Mouse (Mus musculus) embryonic facial prominence, embryonic 13.5 days (tissue): ENCODE data around the gene Mst1r. TPM values are rescaled to one million over a fixed set of nuclear protein-coding genes. Genes with fewer than 3 reads are reported as not detected.

Source experiments
- ATAC-seq: fragments of 200-750 bp; cut with Nextera tagmentation; 2 replicates; pipeline ENCODE4 v1.8.0; 2017; ENCODE audit warnings: low read depth; ENCODE audit not compliant: insufficient number of reproducible peaks, insufficient read depth, low FRiP score, low TSS enrichment
- H3K27ac ChIP-seq: fragments of 300-500 bp; sonication (generic); 2 replicates; pipeline ENCODE4 v1.5.1; 2015; ENCODE audit warnings: moderate library complexity, mild to moderate bottlenecking, inconsistent platforms
- H3K27me3 ChIP-seq: fragments of 300-500 bp; sonication (generic); 2 replicates; pipeline ENCODE4 v1.6.1; 2015; ENCODE audit warnings: mild to moderate bottlenecking, inconsistent platforms
- H3K36me3 ChIP-seq: fragments of 300-500 bp; sonication (generic); 2 replicates; pipeline ENCODE4 v1.6.1; 2015; ENCODE audit warnings: mild to moderate bottlenecking, inconsistent platforms
- H3K4me1 ChIP-seq: fragments of 300-500 bp; sonication (generic); 2 replicates; pipeline ENCODE4 v1.6.1; 2015; ENCODE audit warnings: inconsistent platforms
- H3K4me2 ChIP-seq: fragments of 300-500 bp; sonication (generic); 2 replicates; pipeline ENCODE4 v1.6.1; 2015; ENCODE audit warnings: moderate library complexity, mild to moderate bottlenecking, inconsistent platforms
- H3K4me3 ChIP-seq: fragments of 300-500 bp; sonication (generic); 2 replicates; pipeline ENCODE4 v1.5.1; 2015; ENCODE audit warnings: mild to moderate bottlenecking, inconsistent platforms
- H3K9ac ChIP-seq: fragments of 300-500 bp; sonication (generic); 2 replicates; pipeline ENCODE4 v1.6.1; 2015; ENCODE audit warnings: mild to moderate bottlenecking, inconsistent platforms
- H3K9me3 ChIP-seq: fragments of 300-500 bp; sonication (generic); 2 replicates; pipeline ENCODE4 v1.6.1; 2016; ENCODE audit warnings: inconsistent platforms
- WGBS: fragments of 180-500 bp; shearing (Covaris S2); methylation state at CpG from one replicate; pipeline ENCODE4 v1.1.7; 2015; ENCODE audit warnings: mixed read lengths; 5-methylcytosine and 5-hydroxymethylcytosine counted together
- polyA plus RNA-seq: library from polyadenylated mRNA; unstranded; fragments of >200 nt; fragmentation: Nextera tagmentation; extraction: Ambion mirVana; gene quantifications from 2 replicates; pipeline ENCODE4 v1.2.1, GENCODE M21; 2015

Gene Mst1r
- polyA plus RNA-seq, 1 experiment from 2014 or later: 5.1 TPM

DNA sequence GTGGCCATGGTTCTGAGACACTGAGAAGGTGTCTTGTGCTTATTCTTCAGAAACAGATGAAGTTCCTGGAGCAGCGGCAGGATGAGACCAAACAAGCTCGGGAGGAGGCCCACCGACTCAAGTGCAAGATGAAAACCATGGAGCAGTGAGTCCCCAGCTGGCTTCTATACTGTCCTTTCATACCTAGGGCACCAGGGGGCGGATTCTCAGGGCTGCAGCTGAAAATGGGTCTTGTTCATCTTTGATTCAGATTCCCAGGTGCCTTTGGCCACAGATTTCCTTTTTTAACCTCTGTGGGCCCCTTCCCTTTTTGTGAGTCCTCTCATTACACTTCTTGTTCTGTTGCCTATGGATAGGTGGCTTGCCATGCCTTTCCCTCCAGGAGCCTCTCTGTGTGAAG lies 54.3 kb downstream of the Mst1r start:
- Histone ChIP-seq H3K4me1 (no peaks in the 10 kb centered on the region), H3K9me3 (no peaks in the 10 kb centered on the region), H3K27me3 (no peaks in the 10 kb centered on the region), H3K4me2 (no peak overlapping the region), H3K27ac (no peak overlapping the region), H3K9ac (0 out of 2 replicates have a peak overlapping the region, but pooled peaks have one; percentile 17), H3K4me3 (no peak overlapping the region), H3K36me3 (peaks cover 64% of the 10 kb centered on the region)
- no peak for ATAC-seq
- 71% methylated on average over 4 of the region's 4 CpGs for WGBS

GRCm38 (mm10) chr9:107961351-107961762 lies 54.7 kb downstream of the Mst1r start:
- Histone ChIP-seq H3K4me3 (no peak overlapping the region), H3K36me3 (peaks cover 62% of the 10 kb centered on the region), H3K9ac (0 out of 2 replicates have a peak overlapping the region, but pooled peaks have one; percentile 17), H3K9me3 (no peaks in the 10 kb centered on the region), H3K4me1 (no peaks in the 10 kb centered on the region), H3K27me3 (no peaks in the 10 kb centered on the region), H3K4me2 (no peak overlapping the region), H3K27ac (no peak overlapping the region)
- 90% methylated on average over 10 of the region's 10 CpGs for WGBS
- ATAC-seq: no peak

DNA sequence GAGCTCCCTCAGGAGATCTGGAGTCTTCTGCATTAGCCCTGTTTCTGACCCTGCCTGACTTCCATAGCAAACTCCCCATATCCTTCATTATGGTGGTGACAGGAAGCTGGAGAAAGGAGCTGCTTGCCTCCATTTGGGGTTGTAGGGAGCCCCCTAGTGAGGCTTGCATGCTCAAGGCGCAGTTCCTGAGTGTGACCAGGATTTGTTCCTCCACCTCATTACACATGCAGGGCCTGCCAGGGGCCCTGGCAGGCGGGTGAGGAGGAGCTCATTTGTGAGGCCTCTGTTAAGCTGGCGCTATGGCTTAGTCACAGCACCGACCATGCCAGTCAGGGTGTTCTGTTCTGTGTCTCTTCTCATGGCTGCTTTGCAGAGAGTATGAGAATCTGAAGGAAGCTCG lies 55.2 kb downstream of the Mst1r start:
- no peak for ATAC-seq
- Histone ChIP-seq H3K36me3 (peaks cover 62% of the 10 kb centered on the region), H3K9ac (no peak overlapping the region), H3K27me3 (no peaks in the 10 kb centered on the region), H3K27ac (no peak overlapping the region; the same call in 1 of the 2 replicates), H3K4me2 (no peak overlapping the region), H3K9me3 (no peaks in the 10 kb centered on the region), H3K4me1 (no peaks in the 10 kb centered on the region), H3K4me3 (no peak overlapping the region)
- 56% methylated on average over 5 of the region's 5 CpGs for WGBS

DNA sequence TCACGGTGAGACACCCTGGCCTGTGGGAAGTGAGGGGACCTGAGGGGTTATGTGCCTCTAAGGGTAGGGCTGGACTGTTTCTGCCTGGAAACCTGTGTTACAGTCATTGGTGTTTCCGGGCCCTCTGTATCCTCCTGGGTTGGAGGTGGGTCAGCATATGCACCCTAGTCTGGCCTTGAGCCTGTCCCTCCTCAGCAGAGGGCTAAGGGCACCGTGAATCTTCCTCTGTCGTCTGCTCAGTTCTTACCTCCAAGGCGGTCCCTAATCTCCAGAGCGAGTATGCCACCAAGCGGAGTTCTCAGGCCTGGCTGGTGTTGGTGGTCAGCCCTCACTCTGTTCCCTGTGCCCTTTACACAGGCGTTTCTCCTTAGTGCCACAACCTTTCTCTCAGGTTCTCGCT lies 56.2 kb downstream of the Mst1r start:
- ATAC-seq: no peak
- 93% methylated on average over 9 of the region's 9 CpGs for WGBS
- H3K9ac ChIP-seq: no peak overlapping the region
- peaks cover 55% of the 10 kb centered on the region for H3K36me3 ChIP-seq
- H3K27me3 ChIP-seq: no peaks in the 10 kb centered on the region
- H3K4me1 ChIP-seq: no peaks in the 10 kb centered on the region
- H3K27ac ChIP-seq: no peak overlapping the region
- no peak overlapping the region for H3K4me2 ChIP-seq
- H3K4me3 ChIP-seq: no peak overlapping the region
- no peaks in the 10 kb centered on the region for H3K9me3 ChIP-seq

DNA sequence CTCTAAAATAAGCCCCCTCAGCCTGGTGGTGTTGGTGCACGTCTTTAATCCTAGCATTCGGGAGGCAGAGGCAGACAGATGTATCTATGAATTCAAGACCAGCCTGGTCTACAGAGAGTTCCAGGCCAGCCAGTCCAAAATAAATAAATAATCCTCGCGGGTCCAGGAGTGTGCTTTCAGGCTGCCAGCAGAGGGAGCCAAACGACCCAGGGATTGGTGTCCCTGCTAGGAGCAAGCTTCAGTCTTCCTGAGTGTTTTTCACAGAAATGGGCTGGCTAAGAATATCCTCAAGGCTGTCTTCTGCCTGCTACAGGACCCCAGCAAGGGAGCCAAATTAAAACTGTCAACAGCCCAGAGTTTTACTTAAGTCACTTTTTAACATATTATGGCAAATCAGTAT lies 57.0 kb downstream of the Mst1r start:
- Histone ChIP-seq H3K9ac (no peak overlapping the region), H3K36me3 (peaks cover 57% of the 10 kb centered on the region), H3K4me3 (no peak overlapping the region), H3K4me1 (no peaks in the 10 kb centered on the region), H3K27ac (no peak overlapping the region), H3K4me2 (no peak overlapping the region), H3K9me3 (no peaks in the 10 kb centered on the region), H3K27me3 (no peaks in the 10 kb centered on the region)
- ATAC-seq: no peak
- 12% methylated on average over 5 of the region's 5 CpGs for WGBS

- H3K4me2 ChIP-seq: no peak overlapping the region
- no peak for ATAC-seq
- H3K27ac ChIP-seq: no peak overlapping the region
- WGBS: 87% methylated on average over 9 of the region's 9 CpGs
- H3K9ac ChIP-seq: no peak overlapping the region
- no peaks in the 10 kb centered on the region for H3K9me3 ChIP-seq
- H3K4me1 ChIP-seq: no peaks in the 10 kb centered on the region
- peaks cover 57% of the 10 kb centered on the region for H3K36me3 ChIP-seq
- no peaks in the 10 kb centered on the region for H3K27me3 ChIP-seq
- H3K4me3 ChIP-seq: no peak overlapping the region
Measured at GRCm38 (mm10) chr9:107964681-107965080, 58.0 kb downstream of the Mst1r start.

DNA sequence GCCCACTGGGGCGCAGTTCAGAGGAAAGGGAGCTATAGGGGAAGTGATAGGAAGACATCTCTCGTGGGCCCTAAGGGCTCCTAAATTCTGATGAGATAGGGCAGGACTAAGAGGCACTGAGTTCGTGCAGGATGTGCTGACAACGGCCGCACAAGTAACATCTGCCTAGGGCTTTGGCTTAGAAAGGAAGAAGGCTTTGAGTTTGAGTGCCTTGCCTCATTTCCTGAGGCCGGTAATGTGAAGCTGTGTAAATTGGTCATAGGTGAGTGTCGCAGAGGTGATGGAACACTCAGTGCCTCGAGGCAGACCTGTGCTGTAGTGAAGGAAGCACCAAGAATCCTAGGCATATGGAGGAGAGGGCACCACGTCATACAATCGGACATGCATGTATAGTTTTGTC lies 60.0 kb downstream of the Mst1r start:
- Histone ChIP-seq H3K36me3 (peaks cover 56% of the 10 kb centered on the region), H3K9ac (peak overlapping the region; percentile 21; the same call in 1 of the 2 replicates), H3K4me1 (no peaks in the 10 kb centered on the region), H3K27ac (no peak overlapping the region), H3K4me2 (no peak overlapping the region), H3K4me3 (no peak overlapping the region), H3K9me3 (no peaks in the 10 kb centered on the region), H3K27me3 (no peaks in the 10 kb centered on the region)
- 79% methylated on average over 10 of the region's 10 CpGs for WGBS
- ATAC-seq: no peak

DNA sequence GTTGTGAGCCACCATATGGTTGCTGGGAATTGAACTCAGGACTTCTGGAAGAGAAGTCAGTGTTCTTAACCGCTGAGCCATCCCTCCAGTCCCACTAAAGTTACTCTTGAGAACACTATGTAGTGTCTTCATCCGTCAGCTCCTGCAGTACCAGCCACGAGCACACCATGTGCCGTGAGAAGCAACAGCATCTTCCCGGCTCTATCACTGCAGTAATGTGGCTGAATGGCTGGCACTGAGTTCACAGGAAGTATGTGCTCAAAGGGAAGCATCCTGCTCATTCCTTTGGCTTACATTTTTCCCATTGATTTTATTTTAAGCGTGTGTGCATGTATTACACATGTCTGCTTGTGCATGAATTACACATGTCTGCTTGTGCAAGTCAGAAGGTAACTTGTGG lies 60.8 kb downstream of the Mst1r start:
- Histone ChIP-seq H3K9me3 (no peaks in the 10 kb centered on the region), H3K27ac (no peak overlapping the region), H3K27me3 (no peaks in the 10 kb centered on the region), H3K4me3 (no peak overlapping the region), H3K9ac (no peak overlapping the region), H3K4me1 (no peaks in the 10 kb centered on the region), H3K4me2 (no peak overlapping the region), H3K36me3 (peaks cover 56% of the 10 kb centered on the region)
- 89% methylated on average over 6 of the region's 6 CpGs for WGBS
- no peak for ATAC-seq

- 89% methylated on average over 7 of the region's 7 CpGs for WGBS
- H3K4me2 ChIP-seq: no peak overlapping the region
- H3K9me3 ChIP-seq: no peaks in the 10 kb centered on the region
- H3K36me3 ChIP-seq: peaks cover 56% of the 10 kb centered on the region
- ATAC-seq: no peak
- no peak overlapping the region for H3K4me3 ChIP-seq
- H3K27ac ChIP-seq: no peak overlapping the region
- no peaks in the 10 kb centered on the region for H3K4me1 ChIP-seq
- no peak overlapping the region for H3K9ac ChIP-seq
- no peaks in the 10 kb centered on the region for H3K27me3 ChIP-seq
Measured at GRCm38 (mm10) chr9:107968531-107968930, 61.9 kb downstream of the Mst1r start.

Other genes starting within 250 kb of the Mst1r start
- 3.4 and 4.1 TPM in 2 replicates for gene Slc38a3, start 237.3 kb upstream of the Mst1r start, polyA plus RNA-seq
- gene Gnat1, start 227.2 kb upstream of the Mst1r start, polyA plus RNA-seq: 1.2 and 2.0 TPM in 2 replicates
- 37.7 and 44.0 TPM in 2 replicates for gene Sema3f, start 196.4 kb upstream of the Mst1r start, polyA plus RNA-seq
- 262 and 274 TPM in 2 replicates for gene Rbm5, start 135.9 kb upstream of the Mst1r start, polyA plus RNA-seq
- gene Rbm6, start 33.6 kb upstream of the Mst1r start, polyA plus RNA-seq: 102 and 108 TPM in 2 replicates
- 14.7 and 14.9 TPM in 2 replicates for gene Mon1a, start 18.7 kb upstream of the Mst1r start, polyA plus RNA-seq
- not detected in 2 replicates for gene Actl11, start 21.6 kb downstream of the Mst1r start, polyA plus RNA-seq
- gene Camkv, start 28.8 kb downstream of the Mst1r start, polyA plus RNA-seq: 9.1 and 9.7 TPM in 2 replicates
- 23.8 and 29.0 TPM in 2 replicates for gene Traip, start 43.3 kb downstream of the Mst1r start, polyA plus RNA-seq
- gene Uba7, start 68.6 kb downstream of the Mst1r start, polyA plus RNA-seq: 25.7 and 28.1 TPM in 2 replicates
- gene Gm20661, start 76.2 kb downstream of the Mst1r start, polyA plus RNA-seq: 7.2 and 9.9 TPM in 2 replicates
- 79.2 and 86.1 TPM in 2 replicates for gene Inka1, start 79.0 kb downstream of the Mst1r start, polyA plus RNA-seq
- gene Cdhr4, start 85.6 kb downstream of the Mst1r start, polyA plus RNA-seq: 13.0 and 14.5 TPM in 2 replicates
- 0.58 and 1.3 TPM in 2 replicates for gene Gm20662, start 89.5 kb downstream of the Mst1r start, polyA plus RNA-seq
- gene Ip6k1, start 95.6 kb downstream of the Mst1r start, polyA plus RNA-seq: 71.4 and 71.9 TPM in 2 replicates
- gene Gmppb, start 142.4 kb downstream of the Mst1r start, polyA plus RNA-seq: 27.4 and 31.5 TPM in 2 replicates
- 3.4 and 3.7 TPM in 2 replicates for gene Amigo3, start 146.3 kb downstream of the Mst1r start, polyA plus RNA-seq
- gene Mst1, start 173.6 kb downstream of the Mst1r start, polyA plus RNA-seq: 0.38 and 1.0 TPM in 2 replicates
- 31.2 and 36.2 TPM in 2 replicates for gene Rnf123, start 176.5 kb downstream of the Mst1r start, polyA plus RNA-seq
- gene Apeh, start 187.7 kb downstream of the Mst1r start, polyA plus RNA-seq: 40.8 and 45.6 TPM in 2 replicates